Mouse (Mus musculus): ENCODE results near the gene Vps25.
A peak's percentile ranks its signal among the peaks of the same experiment; 100 is the strongest.

The Vps25 gene

DNA sequence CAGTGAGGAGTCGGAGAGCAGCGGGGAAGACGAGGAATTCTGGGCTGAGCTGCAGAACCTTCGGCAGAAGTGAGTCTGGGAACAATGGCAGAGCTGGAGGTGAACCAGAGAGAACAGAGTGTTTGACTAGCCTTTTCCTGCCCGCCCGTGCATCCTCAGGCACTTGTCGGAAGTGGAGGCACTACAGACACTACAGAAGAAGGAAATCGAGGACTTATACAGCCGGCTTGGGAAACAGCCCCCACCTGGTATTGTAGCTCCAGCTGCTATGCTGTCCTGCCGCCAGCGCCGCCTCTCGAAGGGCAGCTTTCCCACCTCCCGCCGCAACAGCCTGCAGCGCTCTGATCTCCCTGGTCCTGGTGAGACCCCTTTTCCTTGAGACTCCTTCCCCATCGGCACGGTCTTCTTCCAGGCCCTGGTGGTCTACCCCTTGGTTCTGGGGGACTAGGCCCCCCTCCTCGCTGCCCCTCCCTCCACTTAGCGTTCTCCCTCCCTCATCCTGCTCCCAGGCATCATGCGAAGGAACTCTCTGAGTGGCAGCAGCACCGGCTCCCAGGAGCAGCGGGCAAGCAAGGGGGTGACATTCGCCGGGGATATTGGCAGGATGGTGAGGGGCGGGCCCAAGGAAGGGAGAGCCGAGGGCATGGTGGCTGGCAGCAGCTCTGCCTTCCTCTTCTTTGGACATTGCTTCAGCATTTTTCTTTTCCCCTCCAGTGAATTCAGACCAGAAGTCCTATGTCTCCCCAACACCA is 23.0 kb downstream of the Vps25 start:
- no peak for DNase-seq

DNA sequence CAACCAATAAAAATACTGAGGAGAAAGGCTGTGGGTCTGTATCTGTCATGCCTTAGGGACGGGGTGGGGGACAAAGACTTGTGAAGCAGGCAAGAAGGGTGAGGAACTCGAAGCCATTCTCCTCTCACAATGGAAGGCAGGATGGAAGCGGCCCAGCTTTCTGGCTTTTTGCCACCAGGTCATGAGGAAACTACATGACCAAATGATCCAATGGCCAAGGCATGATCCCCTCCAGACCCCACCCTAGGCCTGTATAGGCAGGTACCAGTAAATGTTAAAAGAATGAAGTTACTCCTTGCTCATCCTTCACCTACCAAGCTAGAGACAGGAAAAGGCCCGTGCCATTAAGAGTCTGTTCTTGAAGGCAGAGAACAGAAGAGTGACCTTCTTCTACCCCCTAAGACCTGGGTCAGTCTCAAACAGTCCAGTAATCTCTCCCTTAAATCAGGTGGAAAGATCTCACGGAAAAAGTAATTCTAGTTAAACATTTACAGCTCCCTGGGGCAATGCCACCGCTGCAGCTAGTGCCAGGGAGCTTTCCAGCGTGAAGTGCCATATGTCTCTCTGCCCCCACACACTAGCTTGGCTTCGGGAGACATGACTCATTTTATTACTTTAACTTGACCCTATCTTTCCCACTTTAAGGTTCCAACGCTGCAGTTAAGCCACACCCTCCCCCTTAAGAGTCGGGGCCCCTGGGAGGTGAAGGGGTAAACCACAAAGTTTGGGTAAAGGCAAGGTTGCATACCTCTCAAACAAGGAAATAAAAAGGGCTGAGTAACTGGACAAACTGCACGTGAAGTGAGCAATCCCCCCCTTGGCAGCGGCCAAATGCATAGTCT is 24.1 kb downstream of the Vps25 start:
- DNase-seq, result peak; percentile 46

DNA sequence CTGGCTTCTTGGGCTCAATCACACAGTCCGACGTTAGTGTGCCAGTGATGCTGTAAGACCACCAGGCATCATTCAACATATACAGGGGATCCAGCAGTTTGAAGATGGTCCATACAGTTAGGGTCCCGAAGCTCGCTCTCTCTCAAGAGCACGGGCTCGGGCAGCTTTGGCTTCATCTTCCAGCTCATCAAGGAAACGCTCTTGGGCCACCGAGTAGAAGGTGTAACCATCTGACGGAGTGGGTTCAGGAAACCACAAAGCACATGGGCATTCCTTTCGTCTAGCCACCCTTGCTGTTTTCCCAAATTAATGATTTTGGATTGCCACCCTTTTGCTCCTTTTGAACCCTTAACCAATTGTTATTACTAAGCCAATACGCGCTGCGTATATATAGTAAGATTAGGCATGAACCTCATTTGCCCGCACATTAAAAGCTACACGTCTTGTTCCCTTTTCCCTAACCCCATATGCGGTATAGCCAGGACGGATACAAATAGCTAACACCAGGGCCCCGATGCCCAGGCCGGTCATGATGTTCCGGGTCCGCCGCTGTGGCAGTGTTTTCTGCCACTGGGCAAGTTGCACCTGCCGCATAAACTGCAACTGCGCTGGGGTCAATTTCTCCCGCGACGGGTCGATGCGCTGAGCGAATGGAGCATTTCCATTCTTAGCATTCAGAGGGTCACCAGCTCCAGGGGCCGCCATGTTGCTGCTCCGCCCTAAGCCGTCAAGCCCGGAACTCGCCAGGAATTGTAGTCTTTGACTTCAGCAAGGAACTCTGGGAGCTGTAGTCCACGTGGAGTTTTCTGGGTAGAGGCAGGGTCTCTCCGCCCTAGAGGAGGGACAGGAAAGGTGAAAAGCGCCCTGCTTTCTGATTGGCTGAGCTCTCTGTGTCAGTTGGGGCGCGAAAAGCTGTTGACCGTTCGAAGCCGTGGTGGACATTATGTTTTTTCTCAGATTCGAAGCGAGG is 25.0 kb downstream of the Vps25 start, which contains the start of the genes Cntd1 and Coa3:
Gene Cntd1 (plus strand): TSS at position 790 of the 970 bp plus-strand sequence.
Gene Coa3 (minus strand): TSS at position 892 of the 970 bp plus-strand sequence.
- DNase-seq, result peak; percentile 88

DNA sequence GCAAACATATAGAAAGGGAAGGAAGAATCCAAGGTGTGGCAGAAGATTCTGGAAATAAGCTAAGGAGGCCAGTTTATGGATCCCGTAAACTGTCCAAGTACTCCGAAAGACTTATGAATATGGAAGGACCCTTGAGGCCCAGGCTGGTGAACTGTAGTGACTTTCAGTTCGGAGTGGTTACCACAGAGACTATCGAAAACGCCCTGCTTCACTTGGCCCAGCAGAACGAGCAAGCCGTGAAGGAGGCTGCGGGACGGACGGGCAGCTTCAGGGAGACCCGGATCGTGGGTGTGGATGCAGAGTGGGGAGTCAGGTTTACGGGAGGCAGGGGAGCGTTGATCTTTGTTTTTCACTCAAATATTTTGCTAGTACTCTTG is 25.7 kb downstream of the Vps25 start:
- peak; percentile 30 for DNase-seq

DNA sequence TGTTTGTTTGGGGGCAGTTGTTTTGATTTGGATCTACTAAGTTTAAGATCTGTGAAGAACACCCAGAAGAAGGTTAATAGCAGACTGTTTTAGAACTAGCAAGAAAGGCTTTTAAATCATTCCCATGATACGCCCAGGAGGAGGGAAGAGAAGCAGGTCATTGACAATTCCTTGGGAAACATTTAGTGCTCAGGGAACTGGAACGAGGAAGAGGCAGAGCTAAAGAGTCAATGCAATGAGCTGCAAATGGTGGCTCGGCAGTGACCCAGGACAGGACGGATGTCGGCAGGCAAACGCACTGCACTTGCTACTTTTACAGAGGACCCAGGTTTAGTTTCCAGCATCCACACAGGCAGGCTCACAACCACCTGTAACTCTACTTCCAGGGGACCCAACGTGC is 27.3 kb downstream of the Vps25 start:
- DNase-seq, result no peak

DNA sequence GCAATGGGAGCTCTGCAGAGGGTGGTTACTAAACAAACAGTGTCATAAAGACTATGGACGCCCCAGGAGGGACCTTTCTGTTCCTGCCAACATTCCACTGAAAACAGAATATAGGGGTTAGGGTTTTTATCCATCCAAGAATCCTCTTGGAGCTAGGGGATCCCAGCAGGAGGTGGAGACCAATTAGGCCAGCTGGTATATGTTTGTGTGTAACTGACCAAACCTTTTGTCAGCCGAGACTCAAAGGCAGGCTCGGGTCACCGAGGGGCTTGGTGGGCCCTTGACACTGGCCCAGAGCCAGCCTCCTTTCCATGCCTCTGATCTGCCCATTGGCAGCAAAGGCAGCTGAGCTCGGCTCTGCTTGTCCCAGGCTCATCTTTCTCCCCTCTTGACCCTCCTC is 29.4 kb downstream of the Vps25 start:
- DNase-seq, result no peak

DNA sequence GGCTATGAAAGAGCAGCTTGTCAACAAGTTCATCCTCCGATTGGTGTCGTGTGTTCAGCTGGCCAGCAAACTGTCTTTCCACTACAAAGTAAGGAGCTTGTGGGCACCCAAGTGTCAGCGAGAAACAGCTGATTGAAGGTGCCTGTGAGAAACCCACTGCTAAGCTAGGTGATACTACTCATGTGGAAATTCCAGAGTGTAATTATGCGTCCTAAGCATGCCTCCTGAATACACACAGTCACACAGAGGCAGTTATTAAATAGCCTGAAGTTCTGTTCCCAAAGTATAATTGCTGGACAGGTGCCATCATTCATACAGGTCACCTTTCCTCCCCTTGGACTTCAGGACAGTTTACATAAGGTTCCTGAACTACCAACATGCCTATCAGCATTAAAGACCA is 30.3 kb downstream of the Vps25 start:
- no peak for DNase-seq

DNA sequence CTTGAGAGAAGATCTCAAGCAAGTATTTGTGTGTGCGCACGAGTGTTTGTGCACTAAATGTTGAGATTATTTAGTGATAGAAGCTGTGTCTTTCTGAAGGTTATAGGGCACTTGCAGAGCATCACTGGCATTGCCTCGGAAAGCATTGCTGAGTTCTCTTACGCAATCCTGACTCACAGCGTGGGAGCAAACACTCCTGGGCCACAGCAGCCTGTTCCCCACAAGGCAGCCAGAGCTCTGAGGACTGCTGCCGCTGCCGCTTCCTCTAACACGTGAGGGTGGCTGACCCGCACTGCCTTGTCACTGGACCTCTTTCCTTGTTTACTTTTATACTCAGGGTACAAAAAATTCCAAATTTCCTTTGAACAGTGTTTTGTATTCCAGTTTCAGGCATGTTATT is 33.8 kb downstream of the Vps25 start:
- DNase-seq, result peak; percentile 45

DNA sequence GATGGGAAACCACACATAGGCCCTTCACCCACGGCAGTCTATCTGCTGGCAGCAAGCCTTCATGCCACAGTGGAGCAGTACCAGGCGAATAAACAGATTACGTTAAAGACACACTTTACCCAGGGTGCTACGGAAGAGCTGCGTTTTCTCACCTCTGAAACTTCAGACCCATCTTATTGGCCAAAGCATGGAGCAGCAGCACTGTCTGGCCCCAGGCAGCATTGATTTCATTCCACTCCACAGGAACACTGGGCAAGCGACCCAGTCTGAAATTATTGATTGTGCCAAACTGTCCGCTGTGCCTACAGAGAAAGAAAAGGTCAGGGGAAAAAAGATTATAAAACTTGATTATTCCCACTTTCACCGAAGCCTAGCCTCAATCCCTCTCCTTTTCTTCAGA is 37.7 kb downstream of the Vps25 start:
- DNase-seq, result no peak

DNA sequence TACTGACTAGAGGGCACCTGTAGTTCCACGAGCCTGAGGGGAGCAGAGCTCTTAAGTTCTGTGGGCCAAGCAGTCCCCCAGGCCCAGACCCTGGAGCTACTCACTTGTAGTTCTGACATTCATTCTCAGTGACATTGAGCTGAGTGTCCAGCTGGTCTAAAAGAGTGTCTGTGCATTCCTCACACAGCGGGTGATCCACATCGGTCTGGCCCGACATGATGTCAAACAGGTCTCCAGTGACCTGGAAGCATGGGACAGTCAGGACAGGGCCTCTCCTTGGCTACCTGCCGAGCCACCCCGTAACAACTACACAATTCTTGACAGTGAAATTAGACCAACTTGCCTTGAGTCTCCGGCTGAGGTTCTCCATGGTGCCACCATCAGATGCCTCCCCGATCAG is 41.7 kb downstream of the Vps25 start:
- DNase-seq, result no peak

DNA sequence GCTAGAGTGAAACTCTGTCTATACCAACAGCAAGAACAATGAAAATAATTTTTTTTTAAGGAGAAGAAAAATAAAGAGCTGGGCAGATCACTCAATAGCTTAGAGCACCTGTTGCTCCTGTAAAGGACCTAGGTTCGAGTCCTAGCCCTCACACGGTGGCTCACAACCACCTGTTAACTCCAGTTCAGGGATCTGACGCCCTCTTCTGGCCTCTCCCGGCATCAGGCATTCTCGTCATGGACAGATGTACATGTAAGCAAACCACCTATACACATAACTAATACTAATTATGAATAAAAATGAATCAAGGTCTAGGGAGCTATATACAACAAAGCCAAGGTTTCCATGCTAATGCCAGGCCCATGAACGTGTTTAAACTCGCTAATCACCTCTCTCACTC is 47.4 kb downstream of the Vps25 start:
- peak; percentile 75 for DNase-seq

DNA sequence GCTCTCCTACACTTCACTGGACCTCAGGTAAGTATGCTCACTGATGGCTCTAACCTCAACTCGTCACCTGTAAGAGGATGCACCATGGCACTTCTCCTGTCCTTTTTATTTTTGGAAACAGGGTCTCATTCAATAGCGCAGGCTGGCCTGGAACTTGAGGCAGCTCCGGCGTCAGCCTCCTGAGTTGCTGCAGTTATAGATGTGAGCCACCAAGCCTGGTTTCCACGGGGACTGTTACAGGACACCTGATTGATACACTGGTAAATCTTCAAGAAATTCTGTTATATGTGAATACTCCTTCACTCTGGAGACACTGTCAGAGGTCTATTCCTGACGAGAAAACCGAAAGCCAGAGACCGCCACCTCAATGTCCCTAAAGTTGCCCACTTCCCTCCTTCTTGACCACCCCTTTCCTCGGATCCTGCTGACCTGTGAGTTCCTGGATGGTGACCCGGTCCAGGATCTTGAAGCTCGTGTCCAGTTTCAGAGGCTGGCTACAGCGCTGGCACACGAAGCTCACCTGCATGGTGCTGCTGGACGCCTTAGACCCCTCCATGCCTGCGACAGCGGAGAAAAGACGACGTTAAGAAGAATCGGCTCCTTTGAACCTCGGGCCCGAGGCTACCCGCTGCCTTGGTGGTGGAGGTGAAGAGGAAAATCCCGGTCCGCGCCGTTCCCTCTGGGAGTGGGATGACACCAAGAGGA is 47.9 kb downstream of the Vps25 start:
- no peak for DNase-seq

DNA sequence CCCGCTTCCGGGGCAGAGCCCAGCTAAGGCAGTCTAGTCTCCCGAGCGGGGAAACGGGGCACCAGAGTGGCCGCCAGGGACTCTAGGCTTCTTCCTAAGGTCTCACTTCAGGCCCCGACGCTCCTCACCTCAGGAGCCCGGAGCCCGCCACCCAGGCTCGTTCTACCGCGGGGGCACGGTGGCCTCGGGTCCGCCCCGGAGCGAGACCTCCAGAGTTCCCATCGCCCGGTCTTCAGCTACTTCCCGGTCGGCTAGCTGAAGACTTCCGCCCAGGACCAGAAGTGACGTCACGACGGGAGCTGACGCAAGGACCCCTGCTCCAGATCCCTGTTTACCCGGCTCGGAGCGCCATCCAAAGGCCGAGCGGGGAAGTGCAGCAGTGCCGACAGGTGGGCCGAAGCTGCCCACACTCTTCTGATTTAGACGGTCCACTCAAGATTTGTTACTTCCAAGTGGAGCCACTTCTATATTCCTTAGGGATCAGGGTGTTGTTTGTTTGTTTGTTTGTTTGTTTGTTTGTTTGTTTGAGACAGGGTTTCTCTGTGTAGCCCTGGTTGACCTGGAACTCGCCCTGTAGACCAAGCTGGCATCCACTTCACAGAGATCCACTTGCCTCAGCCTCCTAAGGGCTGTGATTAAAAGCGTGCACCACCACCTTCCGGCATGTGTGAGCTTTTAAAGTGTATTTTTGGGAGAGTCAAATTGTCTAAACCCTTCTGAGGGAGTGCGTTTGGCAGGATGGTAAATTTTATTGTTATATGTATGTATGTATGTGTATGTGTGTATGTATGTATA is 48.7 kb downstream of the Vps25 start, which contains the start of gene Becn1:
Gene Becn1 (minus strand): TSS at position 283 of the 795 bp plus-strand sequence.
- peak; percentile 97 for DNase-seq

DNA sequence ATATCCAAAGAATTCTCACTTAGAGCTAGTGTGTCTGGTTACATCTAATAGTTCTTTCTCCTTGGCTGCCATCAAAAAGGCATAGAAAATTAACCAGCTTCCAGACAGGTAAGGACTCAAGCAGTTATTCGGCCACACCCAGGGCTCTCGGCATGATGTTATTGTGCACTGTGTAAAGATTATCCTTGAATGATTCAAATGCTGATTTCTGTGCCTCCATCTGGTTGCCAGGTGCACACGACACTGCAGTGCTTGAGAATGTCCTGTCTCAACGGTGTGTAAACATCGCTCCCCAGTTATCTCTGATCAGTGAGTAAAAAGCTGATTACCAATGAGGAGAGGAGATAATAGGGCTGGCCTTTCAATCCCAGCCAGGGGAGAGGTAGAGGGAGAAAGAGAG is 54.2 kb downstream of the Vps25 start:
- DNase-seq, result no peak
